Mouse (Mus musculus): ENCODE measurements around the gene Foxo1.

The Foxo1 gene

DNA sequence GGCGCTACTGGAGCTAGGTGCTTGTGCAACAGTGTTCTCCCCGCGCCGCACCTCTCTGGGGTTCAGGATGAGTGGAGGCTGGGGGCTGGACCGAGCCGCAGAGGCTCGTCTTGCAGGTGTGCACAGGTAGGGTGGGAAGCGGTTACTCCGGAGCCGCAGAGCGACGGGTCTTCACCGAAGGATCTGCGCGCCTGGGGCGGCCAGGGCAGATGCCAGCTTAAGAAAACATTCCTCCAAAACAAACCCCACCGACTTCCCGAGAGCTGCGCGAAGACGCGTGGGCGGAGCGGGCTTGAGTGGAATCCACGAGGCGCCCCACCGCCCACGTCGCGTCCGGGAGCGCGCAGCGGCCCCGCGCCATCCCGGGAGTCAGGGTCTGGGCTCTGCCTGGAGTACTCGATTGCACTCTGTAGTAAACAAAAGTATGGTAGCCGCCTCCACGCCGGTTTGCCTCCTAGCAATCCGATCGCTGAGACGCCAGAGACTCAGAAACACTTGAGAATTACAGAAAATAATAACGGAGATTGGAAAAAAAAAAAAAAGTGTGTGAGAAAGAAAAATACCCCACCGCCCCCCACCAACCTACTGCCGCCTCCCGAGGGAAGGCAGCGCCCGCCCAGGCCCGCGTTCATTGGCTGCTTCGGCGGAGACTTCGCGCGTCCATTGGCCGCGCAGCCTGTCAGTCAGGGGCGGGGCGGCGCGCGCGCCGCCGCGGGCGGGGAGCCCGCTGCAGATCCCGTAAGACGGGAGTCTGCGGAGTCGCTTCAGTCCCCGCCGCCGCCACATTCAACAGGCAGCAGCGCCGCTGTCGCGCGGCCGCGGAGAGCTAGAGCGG lies at the start of gene Foxo1:
Foxo1 (plus strand) TSS at position 685 of the 835 bp plus-strand sequence.
- peak; percentile 94 for DNase-seq

DNA sequence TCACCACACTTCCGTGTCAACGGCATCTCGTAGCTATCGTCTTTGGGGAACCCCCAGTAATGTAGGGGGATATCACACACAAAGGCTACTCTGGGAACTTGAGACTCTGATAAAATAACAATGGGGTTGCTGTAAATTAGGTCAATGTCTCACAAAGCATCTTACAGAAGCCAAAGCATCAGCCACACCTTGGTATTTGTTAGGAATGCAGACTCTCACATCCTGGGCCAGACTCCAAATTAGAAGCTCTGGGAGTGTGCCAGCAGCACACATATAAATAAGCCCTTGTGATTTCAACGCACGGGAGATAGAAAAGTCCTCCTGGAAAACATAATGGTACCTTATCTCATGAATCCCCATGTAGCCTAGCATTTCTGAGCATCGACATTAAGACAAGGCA lies 49.3 kb upstream of the Foxo1 start:
- DNase-seq, result no peak

DNA sequence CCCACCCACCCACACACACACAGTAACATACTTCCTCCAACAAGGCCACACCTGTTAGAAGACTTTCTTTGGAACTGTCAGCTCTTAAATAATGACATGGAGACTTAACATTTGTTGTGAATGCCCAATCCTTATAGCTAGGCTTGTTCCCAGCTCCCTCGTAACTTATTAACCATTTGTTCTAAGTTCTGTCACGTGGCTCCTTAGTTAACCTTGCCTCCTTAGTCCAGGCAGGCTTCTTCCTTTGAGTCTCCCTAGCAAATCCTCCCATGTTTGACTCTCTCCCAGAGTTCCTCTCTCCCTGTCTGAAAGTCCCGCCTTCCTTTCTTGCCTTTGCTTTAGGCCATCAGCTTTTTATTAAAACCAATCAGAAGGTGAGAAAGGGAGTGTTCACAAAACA lies 47.1 kb upstream of the Foxo1 start:
- DNase-seq, result no peak

DNA sequence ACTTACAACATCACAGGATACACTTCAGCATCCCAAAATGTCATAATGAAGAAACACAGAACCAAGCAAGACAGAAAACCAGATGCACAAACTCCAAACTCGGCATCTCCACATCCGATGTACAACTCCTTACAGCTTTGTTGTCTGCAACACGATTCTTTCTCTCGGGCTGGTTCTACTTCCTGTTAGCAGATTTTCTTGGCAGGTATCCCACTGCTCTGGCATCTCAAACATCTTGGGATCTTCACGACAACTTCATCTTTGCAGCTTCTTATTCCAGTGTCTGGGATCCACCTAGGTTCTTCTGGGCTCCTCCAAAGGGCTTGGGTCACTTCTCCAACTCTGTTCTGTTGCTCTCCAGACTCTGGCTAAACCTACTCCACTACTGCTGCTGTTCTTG lies 46.2 kb upstream of the Foxo1 start:
- no peak for DNase-seq

DNA sequence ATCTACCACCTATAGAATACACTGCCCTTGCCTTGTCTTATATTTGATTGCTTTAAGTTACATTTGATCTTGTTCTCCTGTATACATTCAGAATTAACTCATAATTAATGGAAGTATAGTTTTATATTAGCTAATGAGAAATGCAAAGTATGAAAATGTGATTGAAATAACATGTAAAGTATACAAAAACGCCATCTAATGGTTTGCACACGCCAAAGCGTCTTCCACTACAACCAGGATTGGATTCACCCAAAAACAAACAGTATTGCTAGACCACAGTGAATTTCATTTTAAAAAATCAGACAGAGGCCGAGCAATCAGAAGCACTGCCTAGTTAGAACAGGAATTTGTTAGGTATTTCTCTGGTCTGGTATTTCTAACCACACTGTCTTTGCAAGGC lies 31.6 kb upstream of the Foxo1 start:
- no peak for DNase-seq

DNA sequence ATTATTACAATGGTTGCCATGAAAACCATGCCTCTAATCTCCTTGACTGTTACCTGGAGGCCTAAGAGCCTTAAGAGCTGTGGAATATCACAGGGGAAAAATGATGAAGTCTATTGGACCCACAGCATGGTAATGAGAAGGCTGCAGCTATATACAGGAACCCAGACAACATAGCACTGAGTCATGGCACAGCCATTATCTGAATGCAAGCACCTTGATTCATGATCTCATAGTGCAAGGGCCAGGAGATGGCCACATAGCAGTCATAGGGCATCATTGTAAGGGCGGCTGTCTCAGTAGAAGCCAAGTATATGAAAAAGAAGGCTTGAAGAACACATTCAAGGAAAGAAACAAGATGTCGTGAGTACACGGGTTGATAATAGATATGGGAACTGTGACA lies 31.0 kb upstream of the Foxo1 start:
- DNase-seq, result no peak

DNA sequence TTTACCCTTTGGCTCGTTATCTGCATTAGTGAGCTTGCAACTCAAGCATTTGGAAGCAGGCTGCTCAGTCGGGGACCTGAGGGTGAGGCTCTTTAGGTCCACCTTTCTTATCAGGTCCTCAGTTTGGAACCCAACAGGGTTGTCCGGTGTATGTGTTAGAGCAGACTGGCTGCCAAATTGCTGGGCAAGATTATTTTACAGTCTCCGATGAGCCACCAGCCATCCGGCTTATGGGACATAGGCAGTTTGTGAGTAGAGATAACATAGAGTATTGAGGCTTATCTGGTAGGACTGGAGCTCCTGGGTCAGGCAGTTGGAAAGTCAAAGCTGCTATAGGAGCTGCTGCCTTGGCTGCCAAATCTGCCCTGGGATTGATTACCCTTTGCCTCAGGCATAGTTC lies 27.1 kb upstream of the Foxo1 start:
- no peak for DNase-seq

DNA sequence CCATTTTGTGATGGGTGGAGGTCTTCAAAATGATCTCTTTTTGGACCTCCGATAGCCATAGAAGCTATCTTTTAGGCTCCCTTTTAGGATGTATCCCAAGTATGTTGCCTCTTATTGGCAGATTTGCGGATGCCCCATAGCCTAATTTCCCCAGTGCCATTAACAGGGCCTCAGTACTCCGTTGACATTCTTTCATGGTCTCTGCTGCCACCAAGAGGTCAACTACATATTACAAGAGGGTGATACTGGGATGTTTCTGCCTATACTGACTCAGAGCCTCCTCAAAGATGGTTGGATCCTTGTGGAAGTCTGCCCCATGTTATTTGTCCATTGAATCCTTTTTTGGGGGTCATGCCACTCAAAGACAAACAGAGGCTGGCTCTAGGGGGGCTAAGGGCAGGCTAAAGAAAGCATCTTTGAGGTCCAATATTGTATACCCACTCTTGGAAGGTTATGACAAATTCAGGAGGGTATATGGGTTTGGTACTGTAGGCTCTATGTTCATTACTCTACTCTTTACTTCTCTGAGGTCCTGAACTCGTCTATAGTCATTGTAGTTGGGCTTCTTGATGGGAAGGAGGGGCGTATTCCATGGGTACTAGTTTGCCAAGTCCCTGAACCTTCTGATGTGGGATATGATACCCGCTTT lies 25.6 kb upstream of the Foxo1 start:
- peak in 1 of 2 experiments; percentile 81 for DNase-seq

DNA sequence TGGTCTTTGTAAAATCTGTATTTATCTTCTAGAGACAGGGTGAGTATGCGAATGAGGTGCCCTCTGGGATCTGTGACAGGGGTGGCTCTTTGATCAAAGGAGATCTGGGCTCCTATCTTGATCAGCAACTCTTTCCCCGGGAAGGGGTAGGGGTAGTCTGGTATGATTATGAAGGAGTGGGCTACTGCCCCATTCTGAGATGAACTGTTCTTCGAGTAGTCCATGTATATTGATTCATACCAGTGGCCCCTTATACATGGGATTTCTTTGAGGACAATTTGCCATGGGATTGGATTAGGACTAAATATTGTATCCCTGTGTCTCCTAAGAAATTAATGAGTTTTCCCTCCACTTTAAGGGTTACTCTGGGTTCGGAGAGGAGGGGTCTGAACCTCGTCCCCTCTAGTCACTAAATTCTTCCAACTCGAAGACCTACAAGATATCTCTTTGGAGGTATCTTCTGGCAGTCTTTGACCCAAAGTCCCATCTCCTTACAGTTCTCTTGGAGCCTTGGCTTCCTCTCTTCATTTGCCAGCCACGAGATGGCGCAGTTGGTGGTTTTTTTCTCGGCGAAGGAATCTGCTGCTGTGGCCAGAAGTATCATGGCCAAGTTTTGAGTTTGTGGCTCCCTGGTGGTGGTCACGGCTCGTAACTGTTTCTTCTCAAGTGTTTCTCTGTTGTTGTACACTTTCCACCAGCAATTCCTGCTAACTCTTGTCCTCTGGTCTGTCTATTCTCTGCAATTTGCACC lies 24.7 kb upstream of the Foxo1 start:
- peak; percentile 33 to 52 for DNase-seq

DNA sequence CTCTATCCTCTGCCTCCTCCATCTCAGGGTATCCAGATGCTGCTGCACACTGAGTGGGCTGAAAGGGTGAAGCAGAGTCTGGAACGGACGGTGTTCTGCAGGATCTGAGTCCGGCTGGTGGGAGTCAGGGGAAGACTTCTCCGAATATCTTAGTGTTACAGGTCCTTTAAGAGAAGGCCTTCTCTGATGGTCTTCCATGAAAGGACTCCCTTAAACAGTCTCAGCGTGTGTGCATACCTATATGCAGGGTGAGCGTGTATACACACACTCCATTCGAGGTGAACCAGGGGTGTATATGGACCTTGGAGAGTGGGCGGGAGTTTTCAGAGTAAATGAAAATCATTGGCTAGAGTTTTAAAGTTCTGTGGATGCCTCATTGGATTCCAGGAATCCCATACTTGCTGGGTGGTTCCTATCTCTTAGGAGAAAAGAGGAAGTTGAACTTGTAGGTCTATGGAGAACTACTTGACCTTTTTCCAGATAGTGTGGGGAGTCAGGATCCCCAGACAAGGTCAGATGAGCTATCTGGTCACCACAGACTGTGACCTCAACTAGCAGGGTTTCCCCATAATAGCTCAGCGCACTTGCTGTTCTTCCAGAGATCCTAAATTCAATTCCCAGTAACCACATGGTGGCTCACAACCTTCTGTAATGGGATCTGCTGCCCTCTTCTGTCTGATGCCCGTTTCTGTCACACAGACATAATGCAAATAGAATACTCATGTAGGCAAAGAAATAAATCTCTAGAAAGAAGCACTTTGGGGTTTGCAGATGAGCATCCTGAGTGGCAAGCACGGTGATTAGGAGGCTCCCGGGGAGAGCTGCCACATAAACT lies 21.9 kb upstream of the Foxo1 start:
- DNase-seq, result no peak

DNA sequence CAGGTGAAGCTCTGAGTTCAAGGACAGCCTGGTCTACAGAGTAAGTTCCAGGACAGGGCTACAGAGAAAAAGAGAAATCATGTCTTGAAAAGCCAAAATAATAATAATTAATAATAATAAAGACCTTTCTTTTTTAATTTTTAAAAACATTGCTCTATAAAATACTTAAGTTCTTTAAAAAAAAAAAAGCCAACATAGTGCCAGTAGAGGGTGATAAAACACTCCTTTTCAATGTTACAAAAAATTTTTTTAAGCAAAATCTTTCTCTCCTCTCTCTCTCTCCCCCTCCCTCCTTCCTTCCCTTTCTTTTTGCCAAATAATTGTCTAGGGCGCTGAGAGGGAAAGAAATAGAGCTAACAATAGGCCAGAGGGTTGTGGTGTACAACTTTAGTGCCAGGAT lies 17.0 kb upstream of the Foxo1 start:
- no peak for DNase-seq

DNA sequence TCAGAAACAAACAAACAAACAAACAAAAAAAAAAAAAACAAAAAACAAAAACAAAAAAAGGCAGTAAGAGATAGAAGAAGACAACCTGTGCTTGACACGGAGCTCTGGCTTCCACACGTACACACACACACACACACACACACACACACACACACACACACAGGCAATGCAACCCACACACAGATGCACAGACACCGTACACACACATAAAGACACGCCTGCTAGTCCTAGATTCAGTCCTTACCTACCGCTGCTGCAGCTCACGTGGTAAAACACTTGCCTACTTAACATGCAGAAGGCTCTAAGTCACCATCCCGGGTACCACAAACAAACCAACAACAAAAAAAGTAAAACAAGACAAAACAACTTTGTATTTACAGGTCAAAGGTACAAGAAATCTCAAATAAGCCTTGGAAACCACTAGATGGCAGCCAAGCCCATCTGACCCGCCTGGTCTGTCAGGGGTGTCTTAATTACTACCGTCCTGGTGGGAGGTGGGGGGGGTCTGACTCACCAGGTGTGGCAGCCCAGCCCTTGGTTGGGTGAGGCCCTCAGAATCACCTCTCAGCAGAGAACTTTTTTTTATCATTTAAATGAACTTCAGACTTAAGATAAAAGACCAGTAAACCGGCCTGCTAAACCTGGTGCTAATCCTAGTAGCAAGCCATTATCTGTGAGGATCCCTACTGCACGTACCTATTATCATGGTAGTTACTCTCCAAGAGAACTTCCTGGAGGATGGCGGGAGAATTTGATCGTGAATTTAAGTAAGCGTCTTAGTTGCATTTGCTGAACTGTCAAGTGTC lies 14.3 kb upstream of the Foxo1 start:
- DNase-seq, result peak in 1 of 2 experiments; percentile 29

DNA sequence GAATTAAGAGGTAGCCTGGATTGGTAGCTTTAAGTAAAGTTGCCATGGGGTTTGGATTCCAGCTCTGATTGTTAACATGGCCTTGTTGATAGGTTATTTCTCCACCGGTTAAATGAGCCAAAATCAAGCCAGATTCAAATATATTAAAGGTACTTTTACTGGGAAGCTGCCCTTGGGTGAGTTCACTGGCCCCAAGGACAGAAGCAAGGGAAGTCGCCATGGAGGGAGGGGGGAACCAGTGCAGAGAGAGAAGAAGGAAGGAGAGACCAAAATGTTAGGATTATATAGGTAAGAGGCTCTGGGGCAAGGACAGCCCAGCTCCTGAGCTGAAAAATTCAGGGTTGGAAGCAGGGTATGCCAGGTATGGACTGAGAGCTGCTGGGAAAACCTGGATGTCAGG lies 13.6 kb upstream of the Foxo1 start:
- DNase-seq, result no peak

DNA sequence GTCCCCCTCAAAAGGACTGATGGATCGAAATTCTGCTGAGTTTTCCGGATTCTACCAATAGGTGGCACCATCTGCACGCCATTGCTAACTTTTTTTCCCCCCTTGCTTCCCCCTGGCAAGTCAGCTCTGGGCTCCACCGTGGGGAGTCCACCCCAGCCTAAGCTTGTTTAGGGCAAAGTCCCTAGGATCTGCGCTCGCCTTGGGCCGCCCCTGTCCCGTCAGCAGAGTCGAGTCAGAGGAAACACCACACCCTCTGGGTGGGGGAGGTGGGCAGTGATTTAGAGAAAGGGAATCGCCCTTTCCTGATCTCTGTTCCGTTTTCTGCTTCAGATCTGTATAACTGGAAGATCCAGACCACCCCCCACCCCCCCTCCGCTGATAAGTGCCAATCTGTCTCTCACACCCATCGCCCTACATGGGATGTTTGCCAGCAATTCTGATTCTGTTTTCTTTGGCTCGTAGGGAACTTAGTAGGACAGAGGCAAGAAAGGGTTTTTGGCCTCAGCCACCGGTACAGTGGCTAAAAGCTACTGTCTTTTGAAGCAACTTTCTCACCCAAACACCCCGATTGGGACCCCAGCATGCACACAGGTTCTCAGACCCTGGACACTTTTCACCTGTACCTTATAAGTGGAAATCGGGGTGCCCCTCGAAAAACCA lies 10.2 kb upstream of the Foxo1 start:
- DNase-seq, result peak; percentile 73 to 79

DNA sequence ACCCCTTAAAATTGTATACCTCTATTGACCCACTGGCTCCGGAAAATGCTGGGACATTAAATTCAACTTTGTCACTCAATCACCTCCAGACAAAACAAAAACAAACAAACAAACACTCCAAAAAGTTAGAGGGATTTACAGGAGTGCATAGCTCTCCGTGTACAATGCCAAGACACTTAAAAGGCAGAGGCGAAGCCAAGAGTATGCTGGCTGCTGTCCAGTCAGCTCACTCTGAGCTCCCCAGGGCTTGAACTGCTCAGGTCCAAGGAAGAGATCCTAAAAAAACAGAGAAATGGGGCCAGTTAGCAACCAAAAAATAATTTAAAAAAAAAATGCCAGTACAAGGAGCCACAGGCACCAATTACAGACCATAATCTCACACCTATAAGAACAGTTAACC lies 9.6 kb upstream of the Foxo1 start:
- peak; percentile 47 to 62 for DNase-seq

DNA sequence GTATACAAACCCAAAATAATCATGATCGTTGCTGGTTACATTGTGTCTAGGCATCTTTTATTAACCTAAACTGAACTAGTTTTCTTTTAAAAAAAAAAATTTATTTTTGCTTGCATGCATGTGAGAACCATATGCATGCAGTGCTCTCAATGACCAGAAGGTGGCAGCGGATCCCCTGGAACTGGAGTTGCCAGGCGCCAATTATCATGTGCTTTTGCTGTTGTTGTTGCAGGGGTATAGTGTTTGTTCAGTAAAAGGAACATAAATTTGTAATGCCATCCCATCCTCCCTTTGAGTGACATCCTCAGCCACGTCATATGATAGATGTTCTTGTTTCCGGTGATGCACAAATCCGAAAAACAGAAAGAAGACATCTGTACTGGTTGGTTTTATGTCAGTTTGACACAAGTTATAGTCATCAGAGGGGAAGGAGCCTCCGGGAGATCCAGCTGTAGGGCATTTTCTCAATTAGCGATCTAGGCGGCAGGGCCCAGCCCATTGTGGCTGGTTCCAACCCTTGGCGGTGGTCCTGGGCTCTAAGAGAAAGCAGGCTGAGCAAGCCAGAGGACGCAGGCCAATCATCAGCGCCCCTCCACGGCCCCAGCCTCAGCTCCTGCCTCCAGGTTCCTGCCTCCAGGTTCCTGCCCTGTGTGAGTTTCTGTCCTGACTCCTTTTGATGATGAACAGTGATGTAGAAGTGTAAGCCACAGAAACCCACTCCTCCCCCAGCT lies 5.5 kb upstream of the Foxo1 start:
- peak; percentile 70 to 85 for DNase-seq

DNA sequence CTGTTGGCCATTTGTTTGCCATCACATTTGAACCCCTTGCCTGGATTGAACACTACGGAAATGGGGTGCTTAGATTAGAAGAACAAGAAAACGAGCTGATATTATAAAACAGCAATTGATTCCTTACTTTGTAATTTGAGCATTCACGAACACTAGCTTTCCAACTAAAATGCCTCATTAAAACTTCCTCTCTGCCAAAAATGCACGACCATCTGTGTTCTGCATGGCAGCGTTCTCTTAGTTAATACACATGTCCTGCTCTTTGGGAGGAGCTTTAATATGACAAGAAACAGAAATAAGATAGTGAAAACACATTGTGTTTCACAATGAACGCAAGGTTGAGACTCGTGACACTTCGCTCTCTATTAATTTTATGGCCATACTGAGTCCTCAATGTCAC lies 3.8 kb upstream of the Foxo1 start:
- no peak for DNase-seq

DNA sequence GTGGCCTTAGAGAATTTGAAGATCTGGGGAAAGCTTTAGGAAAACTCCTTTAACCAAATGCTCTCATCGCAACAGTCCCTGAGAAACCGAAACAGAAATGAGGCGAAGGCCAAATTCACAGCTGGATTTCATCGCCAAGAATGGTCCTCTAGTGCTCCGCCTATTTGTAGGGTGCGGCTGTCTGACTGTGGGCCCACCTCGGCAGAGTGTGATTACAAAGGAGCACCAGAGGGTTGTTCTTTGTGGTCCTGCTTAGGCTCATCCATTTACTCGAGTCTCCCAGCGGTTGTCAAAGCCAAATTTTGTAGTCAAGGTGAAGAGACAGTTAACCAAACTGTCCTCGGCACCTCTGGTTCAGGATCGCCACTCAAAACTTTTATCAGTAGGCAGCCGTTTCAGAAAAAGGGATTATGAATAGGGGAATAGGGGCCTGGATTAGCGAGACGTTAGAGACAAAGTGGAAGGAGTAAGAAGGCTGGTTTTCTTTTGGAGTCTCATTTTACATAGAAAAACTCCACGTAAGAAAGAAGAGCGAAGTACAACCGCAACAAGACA lies 1.5 kb upstream of the Foxo1 start:
- DNase-seq, result peak; percentile 35 to 43

DNA sequence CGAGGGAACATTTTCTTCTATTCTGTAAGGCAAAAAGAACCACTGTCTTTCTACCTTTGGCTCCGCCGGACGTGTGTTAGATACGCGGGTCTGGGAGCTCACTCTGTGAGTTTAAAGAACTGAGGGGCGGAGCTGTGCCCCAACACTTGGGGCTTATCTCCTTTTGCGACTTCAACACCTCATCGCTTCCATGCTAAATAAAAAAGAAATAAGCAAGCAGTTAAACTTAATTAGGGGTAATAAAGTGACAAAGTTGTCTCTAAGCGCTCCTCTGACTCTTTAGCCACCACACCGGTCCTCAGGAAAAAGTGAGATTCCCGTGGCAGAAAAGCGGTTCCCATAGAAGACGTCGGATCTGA lies 864 bp upstream of the Foxo1 start:
- DNase-seq, result no peak

DNA sequence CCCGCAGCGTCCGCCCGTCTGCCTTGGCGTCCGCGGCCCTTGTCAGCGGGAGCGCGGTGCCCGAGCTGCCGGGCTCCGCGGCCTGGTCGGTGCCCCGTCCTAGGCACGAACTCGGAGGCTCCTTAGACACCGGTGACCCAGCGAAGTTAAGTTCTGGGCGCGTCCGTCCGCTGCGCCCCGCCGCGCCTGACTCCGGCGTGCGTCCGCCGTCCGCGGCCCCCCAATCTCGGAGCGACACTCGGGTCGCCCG lies 276 bp downstream of the Foxo1 start:
- no peak for DNase-seq

Measured in lung, postnatal 4 days (tissue).